Mouse (Mus musculus): ENCODE results near the gene Ly75.
A peak's percentile ranks its signal among the peaks of the same experiment; 100 is the strongest.

Gene Ly75

GRCm38 (mm10) chr2:60382858-60383669 is at the start of gene Ly75:
Gene Ly75 (minus strand): TSS chr2:60383303.
- DNase-seq (ENCODE audit: low spot score in 2 of 2), result peak; percentile 41 to 74

GRCm38 (mm10) chr2:60430315-60431021 is 47.4 kb upstream of the Ly75 start:
- DNase-seq (ENCODE audit: low spot score in 2 of 2), result no peak

- DNase-seq (ENCODE audit: low spot score in 2 of 2), result peak; percentile 46 to 73
Observed at GRCm38 (mm10) chr2:60418075-60418474, 35.0 kb upstream of the Ly75 start.

- DNase-seq (ENCODE audit: low spot score in 2 of 2), result no peak
Observed at GRCm38 (mm10) chr2:60414334-60414733, 31.2 kb upstream of the Ly75 start.

DNA sequence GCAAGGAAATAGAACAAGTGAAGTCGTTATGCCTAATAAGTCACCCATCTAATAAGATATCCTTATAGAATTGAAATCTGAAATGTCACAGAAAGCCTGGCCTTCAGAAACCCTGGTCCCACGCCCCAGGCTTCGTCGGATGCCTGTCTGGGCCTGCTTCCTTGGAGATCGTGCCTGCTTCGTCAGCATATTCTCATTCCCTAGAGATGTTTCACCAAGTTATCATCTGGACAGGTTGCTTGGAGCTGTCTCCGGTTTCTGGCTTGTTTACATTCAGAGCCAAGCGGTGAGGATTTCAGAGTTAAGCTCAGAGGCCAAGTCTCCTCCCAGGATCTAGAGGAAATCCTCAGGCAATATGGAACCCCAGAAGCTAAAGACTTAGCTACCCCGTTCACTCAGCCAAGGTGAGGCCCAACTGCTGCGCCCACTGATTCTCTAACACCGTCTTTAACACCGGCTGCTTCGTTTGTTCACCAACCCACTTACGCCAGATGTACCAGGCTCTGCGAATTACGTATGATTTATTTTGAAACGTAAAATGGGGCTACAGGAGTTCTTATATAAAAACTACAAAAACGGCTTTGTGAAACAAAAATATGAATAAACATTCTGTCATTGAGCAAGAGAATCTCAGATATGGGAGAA is 30.0 kb upstream of the Ly75 start:
- DNase-seq (ENCODE audit: low spot score in 2 of 2), result no peak

GRCm38 (mm10) chr2:60411181-60411580 is 28.1 kb upstream of the Ly75 start:
- no peak for DNase-seq (ENCODE audit: low spot score in 2 of 2)

GRCm38 (mm10) chr2:60409989-60410763 is 27.1 kb upstream of the Ly75 start:
- DNase-seq (ENCODE audit: low spot score in 2 of 2), result no peak

DNA sequence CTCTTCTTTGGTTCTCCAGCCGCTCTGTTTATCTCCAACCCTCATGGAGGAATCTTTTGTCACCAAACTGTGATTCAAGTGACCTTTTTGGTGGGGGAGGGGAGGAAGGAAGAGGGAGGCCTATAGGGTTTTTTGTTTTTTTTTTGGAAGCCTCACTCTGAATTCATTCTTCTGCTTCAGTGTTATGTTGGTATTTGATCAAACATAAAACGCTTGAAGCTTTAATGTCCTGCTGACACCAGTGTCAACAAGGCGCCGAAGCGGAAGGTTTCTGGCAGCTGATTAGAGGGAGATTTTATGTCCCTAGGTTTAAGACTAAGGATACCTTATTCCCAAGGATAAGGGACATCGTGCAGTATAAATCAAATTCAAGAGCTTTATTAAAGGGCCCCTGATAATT is 26.1 kb upstream of the Ly75 start:
- DNase-seq (ENCODE audit: low spot score in 2 of 2), result no peak

DNA sequence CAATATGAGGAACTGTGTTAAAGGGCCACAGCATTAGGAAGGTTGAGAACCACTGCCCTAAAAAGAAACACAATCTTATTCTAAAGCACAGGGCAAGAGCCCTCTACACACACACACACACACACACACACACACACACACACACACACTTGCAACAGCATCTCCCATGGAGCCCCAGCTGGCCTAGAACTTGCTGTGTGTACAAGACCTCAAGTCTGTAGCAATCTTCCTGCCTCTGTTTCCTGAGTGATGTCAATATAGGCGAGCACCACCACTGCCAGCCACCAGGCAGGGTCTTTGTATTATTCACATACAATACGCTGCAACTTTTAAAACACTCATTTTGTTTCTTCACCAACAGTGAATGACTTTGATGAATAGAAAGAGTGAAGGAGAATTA is 24.3 kb upstream of the Ly75 start:
- no peak for DNase-seq (ENCODE audit: low spot score in 2 of 2)

GRCm38 (mm10) chr2:60405431-60405830 is 22.3 kb upstream of the Ly75 start:
- no peak for DNase-seq (ENCODE audit: low spot score in 2 of 2)

GRCm38 (mm10) chr2:60404763-60405162 is 21.7 kb upstream of the Ly75 start:
- no peak for DNase-seq (ENCODE audit: low spot score in 2 of 2)

- no peak for DNase-seq (ENCODE audit: low spot score in 2 of 2)
Observed at GRCm38 (mm10) chr2:60401694-60402093, 18.6 kb upstream of the Ly75 start.

DNA sequence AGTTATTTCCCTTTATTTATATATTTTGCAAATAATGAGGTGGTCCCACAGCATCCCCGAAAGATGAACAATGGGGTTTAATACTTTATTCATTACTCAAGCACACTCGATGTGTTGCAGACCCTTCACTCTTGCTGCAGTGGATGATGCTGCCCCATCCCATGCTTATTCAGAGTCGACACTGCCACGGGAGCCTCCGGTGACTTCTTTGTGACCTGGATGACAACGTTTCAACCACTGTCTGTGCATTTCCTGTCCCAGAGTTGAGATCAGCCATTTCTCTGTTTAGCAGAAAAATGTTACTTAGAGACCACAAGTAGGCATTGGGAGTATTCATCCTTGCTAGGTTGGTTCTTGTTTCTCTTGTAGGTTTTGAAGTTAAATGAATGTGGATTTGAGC is 10.7 kb upstream of the Ly75 start:
- DNase-seq (ENCODE audit: low spot score in 2 of 2), result no peak

DNA sequence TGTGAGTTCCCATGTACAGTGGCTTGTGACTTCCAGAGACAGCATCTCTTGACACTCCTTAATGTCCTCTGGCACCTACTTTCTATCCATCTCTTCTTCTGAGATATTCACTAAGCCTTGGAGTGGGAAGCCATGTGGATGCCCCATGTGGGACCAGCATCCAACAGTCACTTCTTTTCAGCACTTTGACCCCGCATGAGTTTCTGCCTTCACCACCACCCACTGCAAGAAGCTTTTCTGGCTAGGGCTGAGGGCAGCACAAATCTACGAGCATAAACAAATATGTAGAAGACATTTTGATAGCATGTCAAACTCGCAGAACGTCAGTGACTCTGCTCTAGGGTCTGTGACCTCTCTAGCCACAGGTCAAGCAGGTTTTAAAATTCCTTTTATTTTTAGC is 9.2 kb upstream of the Ly75 start:
- DNase-seq (ENCODE audit: low spot score in 2 of 2), result no peak

DNA sequence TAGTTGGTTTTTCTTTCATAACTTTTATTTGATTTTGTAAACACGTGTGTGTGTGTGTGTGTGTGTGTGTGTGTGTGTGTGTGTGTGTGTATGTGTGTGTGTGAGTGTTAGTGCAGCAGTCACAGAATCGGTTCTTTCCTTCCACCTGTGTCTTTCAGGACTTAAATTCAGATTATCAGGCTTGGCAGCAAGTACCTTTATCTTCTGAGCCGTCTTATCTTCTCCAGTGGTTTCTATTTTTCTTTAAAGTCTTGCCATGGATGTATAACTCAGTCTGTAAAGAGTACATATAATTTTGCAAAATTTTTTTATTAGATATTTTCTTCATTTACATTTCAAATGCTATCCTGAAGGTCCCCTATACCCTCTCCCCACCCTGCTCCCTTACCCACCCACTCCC is 4.3 kb upstream of the Ly75 start:
- DNase-seq (ENCODE audit: low spot score in 2 of 2), result no peak

- DNase-seq (ENCODE audit: low spot score in 2 of 2), result no peak
Observed at GRCm38 (mm10) chr2:60386835-60387234, 3.7 kb upstream of the Ly75 start.

DNA sequence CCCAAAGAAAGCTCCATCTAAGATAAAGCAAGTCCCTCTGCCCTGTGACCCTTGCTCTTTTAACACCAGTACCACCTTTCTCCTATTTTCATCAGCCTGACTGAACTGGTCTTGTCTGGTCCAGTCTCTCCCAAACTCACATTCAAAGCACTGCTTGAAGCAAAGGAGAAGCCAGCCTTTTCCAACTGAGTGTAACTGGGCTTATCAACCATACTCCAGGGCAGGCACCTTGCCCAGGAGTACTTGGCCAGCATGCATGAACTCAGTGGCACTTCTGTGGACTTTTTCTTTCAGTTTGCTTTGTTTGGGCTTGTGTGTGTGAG is 1.6 kb upstream of the Ly75 start:
- DNase-seq (ENCODE audit: low spot score in 2 of 2), result no peak

DNA sequence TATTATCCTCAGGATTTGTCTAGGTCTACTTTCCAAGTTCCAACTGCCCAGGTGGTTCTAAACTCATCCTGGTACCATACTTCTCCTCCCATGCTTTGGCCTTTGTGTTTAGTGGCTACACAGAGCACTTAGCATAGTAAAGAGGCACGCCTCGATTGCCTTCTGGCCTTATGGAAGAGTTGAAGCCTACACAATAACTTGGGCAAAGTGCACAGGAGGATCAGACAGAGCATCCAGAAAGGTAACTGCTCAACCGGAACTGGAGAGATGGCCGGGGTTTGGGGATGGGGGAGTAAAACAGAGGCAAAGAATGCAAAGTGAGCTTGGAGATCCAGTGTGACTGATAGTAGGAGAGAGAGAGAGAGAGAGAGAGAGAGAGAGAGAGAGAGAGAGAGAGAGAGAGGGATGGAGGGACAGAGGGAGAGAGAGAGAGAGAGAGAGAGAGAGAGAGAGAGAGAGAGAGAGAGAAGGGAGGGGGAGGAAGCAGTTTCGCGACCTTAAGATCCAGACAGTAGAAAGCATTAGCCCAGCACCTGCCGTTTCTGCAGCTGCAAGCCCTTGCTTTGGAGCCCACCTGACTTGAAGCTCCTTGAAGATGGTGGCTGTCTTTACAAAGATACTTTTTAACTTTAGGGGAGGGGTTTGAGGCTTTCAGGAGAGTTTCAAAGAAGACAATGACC is 1.1 kb upstream of the Ly75 start:
- DNase-seq (ENCODE audit: low spot score in 2 of 2), result no peak

DNA sequence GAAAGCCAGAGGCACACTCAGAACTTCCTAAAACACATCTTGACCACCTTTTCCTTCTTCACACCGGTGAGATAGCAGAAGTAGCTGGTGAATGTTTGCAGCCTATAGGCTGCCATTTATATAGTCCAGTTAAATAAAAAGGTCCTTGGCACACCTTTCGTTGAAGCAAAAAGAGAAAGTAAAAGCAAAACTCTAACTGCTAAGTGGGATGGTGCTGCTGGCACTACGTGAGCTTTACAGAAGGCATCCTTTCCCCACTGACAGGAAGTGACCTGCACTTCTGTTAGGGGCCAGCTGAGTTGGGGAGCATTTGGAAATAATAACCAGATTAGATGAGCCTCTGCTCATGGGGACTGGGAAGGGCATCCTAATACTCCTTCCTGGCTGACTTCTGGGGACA is 757 bp downstream of the Ly75 start:
- DNase-seq (ENCODE audit: low spot score in 2 of 2), result no peak

- no peak for DNase-seq (ENCODE audit: low spot score in 2 of 2)
Observed at GRCm38 (mm10) chr2:60377260-60377659, 5.8 kb downstream of the Ly75 start.

DNA sequence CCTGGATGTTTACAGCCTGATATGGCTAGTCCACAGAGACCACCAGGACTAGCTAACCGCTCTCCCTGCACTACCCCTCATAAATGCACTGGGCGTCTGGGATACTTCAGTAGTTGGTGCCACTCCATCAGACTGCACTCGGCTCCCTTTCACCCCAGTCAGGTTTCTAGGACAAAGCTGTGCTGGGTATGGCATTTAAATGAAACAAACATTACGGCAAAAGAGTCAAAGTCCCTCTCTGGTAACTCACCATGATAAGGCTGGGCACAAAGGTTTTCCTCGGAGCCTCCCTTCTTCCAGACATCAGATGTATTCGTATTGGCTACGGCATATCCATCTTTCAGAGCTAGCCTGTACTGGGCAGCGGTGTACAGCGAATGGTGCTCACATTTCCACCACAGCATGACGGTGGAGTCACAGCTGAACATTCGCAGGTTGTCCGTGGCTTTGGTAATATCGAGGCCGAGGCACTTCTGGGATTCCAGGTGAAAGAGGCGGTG is 7.4 kb downstream of the Ly75 start:
- DNase-seq (ENCODE audit: low spot score in 2 of 2), result no peak

Measured in cerebellum, postnatal 4 days (tissue).